Mouse (Mus musculus) c-Kit-negative CD71-positive TER-119-positive erythroid progenitor cells, embryonic 14.5 days (primary cell): ENCODE results near the gene Gm7995.
"Not testable (repeated sequence)": the region's sequence is repeated elsewhere in the genome, so short reads cannot be mapped to it uniquely, and the experiment has no call there.

Experiments used
- DNase-seq: peaks from one replicate; pipeline ENCODE4 v3.0.0-alpha.2; 2013; ENCODE audit warnings: low read depth, low spot score

Gene Gm7995

GRCm38 (mm10) chr14:42309910-42310309, at the start of gene Gm7995:
Gm7995 (plus strand) TSS chr14:42310210.
- not testable (repeated sequence) for DNase-seq

GRCm38 (mm10) chr14:42297258-42297657, 12.8 kb upstream of the Gm7995 start, which contains the start of gene Gm9611:
Gm9611 (minus strand) TSS chr14:42297358.
- not testable (repeated sequence) for DNase-seq
